Mouse (Mus musculus) neural tube, embryonic 14.5 days (tissue): ENCODE measurements around the gene Dgcr6. TPM values are rescaled to one million over a fixed set of nuclear protein-coding genes. Genes with fewer than 3 reads are reported as not detected.

Experiments
- ATAC-seq: fragments of 200-750 bp; cut with Nextera tagmentation; 2 replicates; pipeline ENCODE4 v1.8.0; 2017; ENCODE audit warnings: low read depth, mild to moderate bottlenecking, moderate TSS enrichment, moderate library complexity
- H3K27ac ChIP-seq: fragments of 300-500 bp; sonication (generic); 2 replicates; pipeline ENCODE4 v1.5.1; 2014; ENCODE audit warnings: low read depth, mild to moderate bottlenecking, control low read depth, low read length, moderate library complexity, mixed read lengths
- H3K27me3 ChIP-seq: fragments of 300-500 bp; sonication (generic); 2 replicates; pipeline ENCODE4 v1.6.1; 2014; ENCODE audit warnings: low read length; ENCODE audit not compliant: control insufficient read depth, insufficient read depth
- H3K36me3 ChIP-seq: fragments of 300-500 bp; sonication (generic); 2 replicates; pipeline ENCODE4 v1.6.1; 2014; ENCODE audit warnings: low read length, mixed read lengths; ENCODE audit not compliant: control insufficient read depth, insufficient read depth
- H3K4me1 ChIP-seq: fragments of 300-500 bp; sonication (generic); 2 replicates; pipeline ENCODE4 v1.6.1; 2014; ENCODE audit warnings: low read length; ENCODE audit not compliant: control insufficient read depth, insufficient read depth
- H3K4me2 ChIP-seq: fragments of 300-500 bp; sonication (generic); 2 replicates; pipeline ENCODE4 v1.6.1; 2014; ENCODE audit warnings: mild to moderate bottlenecking, low read depth, low read length, control low read depth
- H3K4me3 ChIP-seq: fragments of 300-500 bp; sonication (generic); 2 replicates; pipeline ENCODE4 v1.5.1; 2014; ENCODE audit warnings: low read depth, low read length, control low read depth, mixed read lengths
- H3K9ac ChIP-seq: fragments of 300-500 bp; sonication (generic); replicated peaks from 2 replicates; pipeline ENCODE4 v1.6.1; 2014; ENCODE audit warnings: low read depth, mild to moderate bottlenecking, control low read depth, low read length, mixed read lengths
- H3K9me3 ChIP-seq: fragments of 300-500 bp; sonication (generic); 2 replicates; pipeline ENCODE4 v1.6.1; 2016; ENCODE audit warnings: low read length; ENCODE audit not compliant: control insufficient read depth
- WGBS: fragments of 180-500 bp; shearing (Covaris S2); extraction: QIAGEN DNeasy Blood & Tissue Kit; methylation state at CpG from one replicate; pipeline ENCODE4 v1.1.7; 2014; 5-methylcytosine and 5-hydroxymethylcytosine counted together
- polyA plus RNA-seq: library from polyadenylated mRNA; unstranded; fragments of >200 nt; fragmentation: Nextera tagmentation; extraction: Ambion mirVana; gene quantifications from 2 replicates; pipeline ENCODE4 v1.2.1, GENCODE M21; 2014

Dgcr6 gene
- polyA plus RNA-seq, 1 experiment from 2014 or later, result 174 TPM

DNA sequence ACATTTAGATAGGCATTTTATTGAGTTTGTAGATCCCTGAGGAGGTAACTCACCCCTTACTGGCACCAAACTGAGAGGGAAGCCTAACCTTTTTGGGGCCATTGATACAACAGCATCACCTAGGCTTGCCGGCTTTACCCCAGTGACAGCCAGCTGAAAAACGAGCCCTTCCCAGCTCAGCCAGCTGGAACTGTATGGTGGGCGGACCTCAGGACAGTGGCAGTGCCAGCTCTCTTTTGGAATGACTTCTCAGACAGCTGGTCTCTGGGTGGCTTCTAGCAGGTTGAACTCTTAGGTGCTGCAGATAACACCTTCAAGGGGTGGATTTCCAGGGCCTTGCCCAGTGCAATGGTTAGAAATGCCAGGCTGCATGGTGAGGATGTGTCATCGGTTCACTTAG is 18.4 kb upstream of the Dgcr6 start:
- no peak for ATAC-seq
- Histone ChIP-seq H3K4me1 (no peaks in the 10 kb centered on the region), H3K4me2 (no peak overlapping the region), H3K27ac (no peak overlapping the region), H3K27me3 (no peaks in the 10 kb centered on the region), H3K9ac (no peak overlapping the region), H3K4me3 (no peak overlapping the region), H3K9me3 (no peaks in the 10 kb centered on the region), H3K36me3 (no peaks in the 10 kb centered on the region)
- WGBS, result 65% methylated on average over 4 of the region's 4 CpGs

DNA sequence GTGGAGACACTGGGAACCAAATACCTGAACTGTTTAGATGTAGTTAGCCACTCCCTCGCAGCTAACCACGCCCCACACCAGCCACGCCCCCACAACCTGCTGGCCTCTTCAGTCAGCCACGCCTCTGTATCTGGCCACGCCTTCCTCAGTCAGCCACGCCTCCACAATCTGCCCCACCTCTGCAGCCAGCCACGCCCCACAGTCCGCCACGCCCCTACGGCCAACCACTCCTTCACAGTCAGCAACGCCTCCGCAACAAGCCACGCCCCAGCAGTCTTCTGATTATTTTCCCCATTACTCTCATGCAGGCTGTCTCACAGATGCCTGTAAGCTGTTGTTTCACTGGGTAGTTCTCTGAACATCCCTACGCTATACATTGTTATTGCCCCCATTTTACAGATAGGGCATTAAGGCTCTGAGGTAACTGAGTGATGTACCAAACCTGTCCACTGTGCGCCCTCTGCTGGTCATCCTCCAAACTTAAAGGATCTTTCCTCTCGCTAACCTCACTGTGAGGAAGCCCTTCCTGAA is 16.2 kb upstream of the Dgcr6 start:
- WGBS, result 11% methylated on average over 16 of the region's 16 CpGs
- no peaks in the 10 kb centered on the region for H3K9me3 ChIP-seq
- H3K9ac ChIP-seq, result no peak overlapping the region
- no peak overlapping the region for H3K4me3 ChIP-seq
- H3K4me2 ChIP-seq, result no peak overlapping the region
- H3K27me3 ChIP-seq, result no peaks in the 10 kb centered on the region
- no peak overlapping the region for H3K27ac ChIP-seq
- H3K36me3 ChIP-seq, result no peaks in the 10 kb centered on the region
- 0 out of 2 replicates have a peak, but pooled peaks have one; percentile 31 for ATAC-seq
- H3K4me1 ChIP-seq, result no peaks in the 10 kb centered on the region

DNA sequence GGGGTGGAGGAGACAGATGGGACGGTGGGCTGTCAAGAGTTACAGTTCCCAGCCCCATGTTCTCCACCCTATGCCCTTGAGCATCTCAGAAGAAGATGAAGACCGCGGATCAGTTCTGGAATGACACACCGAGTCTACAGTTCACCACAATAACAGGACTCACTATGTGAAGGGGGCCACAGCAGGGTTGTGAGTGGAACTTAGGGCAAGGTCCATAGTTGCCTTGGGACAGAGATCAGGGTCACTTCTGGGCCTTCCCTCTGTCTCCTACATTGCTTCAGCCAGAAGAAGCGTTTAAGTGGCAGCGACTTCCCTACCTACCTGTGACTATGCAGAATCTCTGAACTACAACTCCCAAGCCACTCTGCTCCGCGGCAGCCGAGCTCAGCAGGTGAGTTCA is 15.6 kb upstream of the Dgcr6 start:
- Histone ChIP-seq H3K9me3 (no peaks in the 10 kb centered on the region), H3K36me3 (no peaks in the 10 kb centered on the region), H3K4me2 (no peak overlapping the region), H3K27ac (no peak overlapping the region), H3K4me3 (no peak overlapping the region), H3K27me3 (no peaks in the 10 kb centered on the region), H3K4me1 (no peaks in the 10 kb centered on the region), H3K9ac (no peak overlapping the region)
- WGBS, result 55% methylated on average over 9 of the region's 9 CpGs
- no peak for ATAC-seq

DNA sequence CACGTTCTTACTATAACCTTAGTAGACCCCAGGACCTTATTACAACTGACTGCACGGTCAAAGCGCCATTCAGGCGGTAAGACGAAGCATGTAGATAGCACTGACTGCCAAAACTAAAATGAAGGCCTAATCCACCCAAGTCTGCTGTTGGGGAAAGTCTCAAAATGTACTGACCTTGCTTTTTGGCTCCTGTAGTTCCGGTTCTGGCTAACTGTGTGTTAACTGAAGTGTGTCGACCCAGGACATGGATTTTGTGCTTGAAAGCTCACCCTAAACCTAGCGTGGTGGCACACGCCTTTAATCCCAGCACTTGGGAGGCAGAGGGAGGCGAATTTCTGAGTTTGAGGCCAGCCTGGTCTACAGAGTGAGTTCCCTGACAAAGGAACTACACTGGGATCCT is 7.7 kb upstream of the Dgcr6 start:
- no peak overlapping the region for H3K4me2 ChIP-seq
- H3K27ac ChIP-seq, result no peak overlapping the region
- 90% methylated on average over 10 of the region's 10 CpGs for WGBS
- no peak overlapping the region for H3K4me3 ChIP-seq
- H3K27me3 ChIP-seq, result no peaks in the 10 kb centered on the region
- H3K36me3 ChIP-seq, result no peaks in the 10 kb centered on the region
- ATAC-seq, result no peak
- no peaks in the 10 kb centered on the region for H3K9me3 ChIP-seq
- no peak overlapping the region for H3K9ac ChIP-seq
- H3K4me1 ChIP-seq, result no peaks in the 10 kb centered on the region

DNA sequence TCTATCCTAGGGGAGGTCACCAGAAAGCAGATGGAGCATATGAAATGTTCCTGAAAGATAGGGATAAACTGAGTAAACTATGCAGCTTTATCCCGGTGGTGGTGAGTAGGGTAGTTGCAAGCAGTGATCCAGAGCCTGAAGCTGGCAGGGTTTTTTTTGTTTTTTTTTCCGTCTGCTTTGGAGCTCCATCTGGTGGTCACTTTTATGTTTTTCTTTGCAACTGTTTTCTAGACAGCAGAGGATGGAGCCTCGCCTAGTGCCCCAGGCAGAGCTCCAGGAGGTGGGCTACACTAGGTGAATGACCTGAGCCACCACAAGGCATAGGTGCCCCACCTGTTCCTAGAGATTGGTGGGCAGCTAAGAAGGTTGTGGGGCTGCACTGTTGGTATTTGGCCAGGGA is 5.0 kb upstream of the Dgcr6 start:
- Histone ChIP-seq H3K4me1 (no peaks in the 10 kb centered on the region), H3K27me3 (no peaks in the 10 kb centered on the region), H3K36me3 (no peaks in the 10 kb centered on the region), H3K27ac (no peak overlapping the region), H3K4me2 (no peak overlapping the region), H3K9ac (no peak overlapping the region), H3K4me3 (no peak overlapping the region), H3K9me3 (no peaks in the 10 kb centered on the region)
- WGBS, result 0% methylated on average over 3 of the region's 3 CpGs
- peak; percentile 74 for ATAC-seq

DNA sequence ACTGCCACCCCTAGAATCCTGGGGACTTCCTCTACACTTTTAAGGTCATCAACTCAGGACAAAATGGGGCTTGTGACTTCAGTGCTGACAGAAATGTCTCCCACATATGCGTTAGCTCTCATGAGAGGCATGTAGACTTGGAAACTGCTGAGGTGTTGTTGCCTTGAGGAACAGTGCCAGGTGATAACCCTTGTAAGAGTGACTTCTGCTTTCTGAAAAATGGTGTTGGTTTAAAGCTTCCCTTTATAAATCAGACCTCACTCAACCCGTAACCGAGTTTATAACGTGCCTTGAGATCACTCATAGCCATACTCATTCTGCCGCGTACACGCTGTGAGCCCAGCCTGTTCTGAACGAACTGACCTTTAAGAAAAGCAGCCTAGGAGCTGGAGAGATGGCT is 4.6 kb upstream of the Dgcr6 start:
- H3K9ac ChIP-seq, result no peak overlapping the region
- 76% methylated on average over 8 of the region's 8 CpGs for WGBS
- ATAC-seq, result no peak
- no peaks in the 10 kb centered on the region for H3K4me1 ChIP-seq
- H3K4me3 ChIP-seq, result no peak overlapping the region
- H3K27me3 ChIP-seq, result no peaks in the 10 kb centered on the region
- H3K36me3 ChIP-seq, result no peaks in the 10 kb centered on the region
- no peak overlapping the region for H3K27ac ChIP-seq
- H3K9me3 ChIP-seq, result no peaks in the 10 kb centered on the region
- no peak overlapping the region for H3K4me2 ChIP-seq

DNA sequence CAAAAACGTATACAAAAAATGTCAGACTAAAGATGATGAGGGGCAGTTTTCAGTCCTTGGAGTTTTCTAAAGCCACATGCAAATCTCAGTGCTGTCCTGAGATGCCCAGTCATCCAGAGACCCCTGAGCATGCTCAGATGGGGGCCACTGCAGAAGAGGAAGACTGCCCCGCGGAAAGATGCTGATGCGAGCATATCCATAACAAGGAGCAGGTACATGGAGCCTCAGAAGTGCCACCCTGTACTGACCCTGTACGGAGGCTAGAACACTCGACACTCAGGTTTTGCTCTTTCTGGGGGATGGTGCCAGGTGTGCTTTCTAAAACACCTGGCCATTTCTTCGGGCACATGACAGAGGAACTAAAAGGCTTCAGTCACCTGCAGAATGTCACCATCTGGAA is 338 bp upstream of the Dgcr6 start:
- peak; percentile 52 for ATAC-seq
- Histone ChIP-seq H3K27ac (no peak overlapping the region), H3K36me3 (no peaks in the 10 kb centered on the region), H3K4me2 (no peak overlapping the region), H3K4me1 (no peaks in the 10 kb centered on the region), H3K4me3 (no peak overlapping the region), H3K9me3 (no peaks in the 10 kb centered on the region), H3K27me3 (no peaks in the 10 kb centered on the region), H3K9ac (no peak overlapping the region)
- 56% methylated on average over 7 of the region's 7 CpGs for WGBS

DNA sequence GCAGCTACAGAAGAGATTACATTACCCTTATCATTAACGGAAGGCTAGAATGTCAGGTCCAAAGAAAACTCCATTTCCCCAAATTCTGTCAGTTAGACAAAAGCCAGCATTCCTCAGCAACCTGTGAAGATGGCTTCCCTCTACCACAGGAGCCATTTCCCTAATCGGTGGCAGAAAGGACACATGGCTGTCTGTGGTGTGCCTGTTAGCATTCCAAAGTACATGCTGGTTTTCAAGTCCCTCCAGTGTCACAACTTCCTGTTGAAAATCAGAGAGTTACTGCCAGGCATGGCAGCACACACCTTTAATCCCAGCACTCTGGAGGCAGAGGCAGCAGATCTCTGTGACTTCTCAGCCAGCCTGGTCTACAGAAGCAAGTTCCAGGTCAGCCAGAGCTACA is 3.6 kb downstream of the Dgcr6 start:
- no peaks in the 10 kb centered on the region for H3K27me3 ChIP-seq
- WGBS, result 87% methylated on average over 2 of the region's 2 CpGs
- no peak overlapping the region for H3K4me3 ChIP-seq
- no peaks in the 10 kb centered on the region for H3K4me1 ChIP-seq
- ATAC-seq, result no peak
- H3K9me3 ChIP-seq, result no peaks in the 10 kb centered on the region
- H3K27ac ChIP-seq, result no peak overlapping the region
- H3K9ac ChIP-seq, result no peak overlapping the region
- no peak overlapping the region for H3K4me2 ChIP-seq
- no peaks in the 10 kb centered on the region for H3K36me3 ChIP-seq

DNA sequence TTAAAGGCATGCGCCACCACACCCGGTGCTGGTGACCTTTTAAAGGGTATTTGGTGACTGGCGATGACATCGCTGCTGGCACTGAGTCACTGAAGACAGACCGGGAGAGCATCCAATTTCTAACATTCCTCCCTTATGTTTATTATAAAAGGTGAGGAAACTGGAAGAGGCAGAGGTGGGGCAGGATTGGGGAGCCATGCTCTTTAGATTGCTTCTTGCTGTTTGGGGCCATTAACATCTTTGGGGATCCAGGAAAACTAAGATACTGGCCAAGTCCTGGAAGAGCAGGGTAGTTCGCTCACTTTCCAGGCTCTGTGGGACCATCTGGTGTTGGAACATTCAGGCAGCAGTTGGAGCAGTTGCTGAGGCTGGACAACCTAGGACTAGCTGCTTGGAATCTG is 5.7 kb downstream of the Dgcr6 start:
- H3K4me3 ChIP-seq, result no peak overlapping the region
- H3K27ac ChIP-seq, result no peak overlapping the region
- ATAC-seq, result no peak
- no peak overlapping the region for H3K9ac ChIP-seq
- H3K4me1 ChIP-seq, result no peaks in the 10 kb centered on the region
- H3K36me3 ChIP-seq, result no peaks in the 10 kb centered on the region
- WGBS, result 90% methylated on average over 6 of the region's 6 CpGs
- H3K4me2 ChIP-seq, result no peak overlapping the region
- H3K27me3 ChIP-seq, result no peaks in the 10 kb centered on the region
- H3K9me3 ChIP-seq, result no peaks in the 10 kb centered on the region

DNA sequence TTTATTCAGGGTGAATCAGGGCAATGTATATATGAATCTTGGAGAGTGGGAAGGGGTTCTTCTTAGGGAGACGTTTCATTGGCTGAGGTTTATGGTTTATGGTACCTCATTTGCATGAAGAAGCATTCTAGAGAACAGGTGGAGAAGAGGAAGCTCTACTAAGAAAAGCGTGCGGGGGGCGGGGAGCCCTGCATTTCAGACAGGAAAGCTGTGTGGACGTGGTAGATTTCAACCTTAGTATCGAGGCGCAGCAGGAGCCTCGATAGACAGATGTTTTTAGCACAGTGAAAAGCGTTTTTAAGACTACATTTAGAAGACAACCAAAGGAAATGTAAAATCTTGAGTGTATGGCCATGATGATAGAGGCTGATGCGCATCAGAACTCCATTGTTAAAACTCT is 6.6 kb downstream of the Dgcr6 start:
- no peak overlapping the region for H3K27ac ChIP-seq
- no peak overlapping the region for H3K9ac ChIP-seq
- WGBS, result 80% methylated on average over 10 of the region's 10 CpGs
- H3K4me2 ChIP-seq, result no peak overlapping the region
- ATAC-seq, result no peak
- H3K9me3 ChIP-seq, result no peaks in the 10 kb centered on the region
- no peaks in the 10 kb centered on the region for H3K27me3 ChIP-seq
- no peak overlapping the region for H3K4me3 ChIP-seq
- no peaks in the 10 kb centered on the region for H3K4me1 ChIP-seq
- no peaks in the 10 kb centered on the region for H3K36me3 ChIP-seq
